Mouse (Mus musculus) E14TG2a.4 (cell line): ENCODE data around the gene Plscr1.

Experiments
- H3K27me3 ChIP-seq: 2 replicates; pipeline ENCODE4 v1.6.1; 2014; ENCODE audit warnings: low read length, control low read depth; ENCODE audit not compliant: insufficient read depth
- H3K36me3 ChIP-seq: 2 replicates; pipeline ENCODE4 v1.6.1; 2014; ENCODE audit warnings: low read length, control low read depth; ENCODE audit not compliant: insufficient read depth
- H3K4me1 ChIP-seq: replicated peaks from 2 replicates; pipeline ENCODE4 v1.6.1; 2014; ENCODE audit warnings: low read depth, low read length, control low read depth
- H3K4me3 ChIP-seq: replicated peaks from 2 replicates; pipeline ENCODE4 v1.5.1; 2014; ENCODE audit warnings: mild to moderate bottlenecking, low read length
- H3K9me3 ChIP-seq: 2 replicates; pipeline ENCODE4 v1.6.1; 2014; ENCODE audit warnings: low read length, control low read depth
- CTCF ChIP-seq: conservative IDR thresholded peaks from 2 replicates; pipeline ENCODE4 v1.5.1; 2014; ENCODE audit warnings: low read length
- NANOG ChIP-seq: IDR thresholded peaks from 2 replicates; pipeline ENCODE4 v1.6.1; 2014; ENCODE audit warnings: borderline replicate concordance, low read length, mixed read lengths
- POU5F1 ChIP-seq: IDR thresholded peaks from 2 replicates; pipeline ENCODE4 v1.6.1; 2014; ENCODE audit warnings: low read length, borderline replicate concordance

Plscr1 gene

DNA sequence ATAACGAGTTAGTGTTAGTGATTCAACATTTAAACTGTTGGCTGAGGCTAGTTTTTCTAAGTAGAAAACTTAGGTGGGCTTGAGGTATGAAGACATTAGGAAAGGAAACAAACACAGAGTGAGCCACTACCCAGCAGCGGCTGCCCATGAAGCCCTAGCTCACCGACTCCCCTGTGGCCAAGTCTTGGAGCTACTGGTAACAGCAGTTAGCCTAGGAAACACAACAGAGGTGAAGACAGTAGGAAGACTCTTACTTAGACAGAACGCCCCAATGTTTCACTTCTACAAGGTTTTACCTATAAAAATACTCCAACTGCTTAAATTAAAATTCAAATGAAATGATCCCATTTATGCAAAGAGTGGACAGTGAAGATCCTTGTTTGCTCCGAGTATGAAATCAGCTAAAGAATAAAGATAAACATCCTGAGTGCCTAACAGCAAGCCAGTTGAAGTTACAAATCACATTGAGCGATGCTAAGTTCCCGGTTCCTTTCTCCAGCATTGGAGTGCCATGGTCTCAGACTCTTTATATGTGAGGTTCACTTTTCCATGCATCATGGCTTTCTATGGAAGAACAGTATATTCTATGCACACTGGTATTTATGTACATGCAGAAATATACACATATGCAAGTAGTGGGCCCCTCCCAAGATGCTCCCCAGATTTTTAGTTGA, 640 bp upstream of the Plscr1 start:
- Histone ChIP-seq H3K27me3 (no peaks in the 10 kb centered on the region), H3K9me3 (peaks cover 26% of the 10 kb centered on the region), H3K4me3 (peak overlapping the region; percentile 83), H3K4me1 (peaks cover 25% of the 10 kb centered on the region), H3K36me3 (no peaks in the 10 kb centered on the region)
- TF ChIP-seq NANOG (no peak), POU5F1 (no peak), CTCF (no peak)

DNA sequence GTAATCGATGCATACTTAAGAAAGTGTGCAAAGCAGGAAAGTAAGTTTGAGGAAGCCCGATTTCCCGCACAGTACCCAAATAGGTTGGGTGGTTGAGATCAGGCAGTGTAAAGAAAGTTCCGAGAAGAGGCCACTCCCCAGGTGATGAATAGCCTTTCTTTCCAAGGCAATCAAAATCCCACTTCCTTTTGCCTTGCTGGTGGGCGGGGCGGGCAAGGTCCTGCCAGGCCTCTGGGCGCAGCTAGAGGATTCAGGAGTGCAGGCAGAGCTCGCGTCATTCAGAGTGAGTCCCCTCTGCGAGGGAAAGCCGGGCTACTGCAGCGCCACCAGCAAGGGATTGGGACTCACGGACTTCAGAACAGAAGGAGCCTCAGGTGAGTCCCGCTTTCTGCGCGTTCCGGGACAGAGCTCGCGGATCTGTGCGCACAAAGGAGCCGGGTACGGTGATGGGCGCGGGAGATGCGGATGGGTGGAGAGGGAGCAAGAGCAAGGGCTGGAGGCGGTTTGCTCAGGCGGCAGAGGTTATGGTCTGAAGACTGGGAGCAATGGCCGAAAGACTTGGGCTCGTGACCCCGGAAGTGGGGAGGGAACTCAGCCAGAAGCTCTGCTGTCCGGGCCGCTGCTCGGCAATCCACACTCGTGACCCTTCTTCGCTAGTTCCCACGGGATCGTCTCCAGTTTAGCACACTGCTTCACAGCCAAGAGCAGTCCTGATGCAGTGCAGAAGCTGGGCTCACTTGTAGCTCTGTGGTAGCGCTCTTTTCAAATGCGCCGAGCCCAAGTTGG, 630 bp downstream of the Plscr1 start:
- Histone ChIP-seq H3K9me3 (peaks cover 16% of the 10 kb centered on the region), H3K36me3 (no peaks in the 10 kb centered on the region), H3K4me3 (peak overlapping the region; percentile 83), H3K4me1 (peaks cover 29% of the 10 kb centered on the region), H3K27me3 (no peaks in the 10 kb centered on the region)
- TF ChIP-seq POU5F1 = no peak
- TF ChIP-seq NANOG = no peak
- TF ChIP-seq CTCF = no peak

DNA sequence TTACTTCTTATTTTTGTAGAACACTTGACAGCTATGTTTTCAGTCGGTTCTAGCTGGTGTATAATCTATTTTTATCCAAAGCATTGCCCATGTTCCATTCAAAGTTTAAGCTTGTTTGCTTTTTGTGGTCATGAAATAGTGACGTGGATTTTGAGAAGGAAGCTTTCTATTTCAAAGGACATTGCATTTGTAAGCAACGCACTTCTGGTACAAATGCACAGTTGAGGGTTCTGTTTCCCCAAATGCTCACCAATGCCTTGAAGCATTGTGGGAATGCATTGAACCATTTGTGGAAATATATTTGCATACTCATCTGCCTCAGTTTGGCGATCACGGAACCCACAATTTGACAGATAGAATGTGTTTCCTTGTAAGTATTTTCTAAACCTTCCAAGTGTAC, 3.2 kb downstream of the Plscr1 start:
- Histone ChIP-seq H3K27me3 (no peaks in the 10 kb centered on the region), H3K9me3 (no peaks in the 10 kb centered on the region), H3K4me1 (peaks cover 29% of the 10 kb centered on the region), H3K4me3 (no peak overlapping the region), H3K36me3 (peaks cover 4% of the 10 kb centered on the region; the same call in 1 of the 2 replicates)
- TF ChIP-seq POU5F1 = no peak
- TF ChIP-seq CTCF = no peak
- no peak for TF ChIP-seq NANOG

DNA sequence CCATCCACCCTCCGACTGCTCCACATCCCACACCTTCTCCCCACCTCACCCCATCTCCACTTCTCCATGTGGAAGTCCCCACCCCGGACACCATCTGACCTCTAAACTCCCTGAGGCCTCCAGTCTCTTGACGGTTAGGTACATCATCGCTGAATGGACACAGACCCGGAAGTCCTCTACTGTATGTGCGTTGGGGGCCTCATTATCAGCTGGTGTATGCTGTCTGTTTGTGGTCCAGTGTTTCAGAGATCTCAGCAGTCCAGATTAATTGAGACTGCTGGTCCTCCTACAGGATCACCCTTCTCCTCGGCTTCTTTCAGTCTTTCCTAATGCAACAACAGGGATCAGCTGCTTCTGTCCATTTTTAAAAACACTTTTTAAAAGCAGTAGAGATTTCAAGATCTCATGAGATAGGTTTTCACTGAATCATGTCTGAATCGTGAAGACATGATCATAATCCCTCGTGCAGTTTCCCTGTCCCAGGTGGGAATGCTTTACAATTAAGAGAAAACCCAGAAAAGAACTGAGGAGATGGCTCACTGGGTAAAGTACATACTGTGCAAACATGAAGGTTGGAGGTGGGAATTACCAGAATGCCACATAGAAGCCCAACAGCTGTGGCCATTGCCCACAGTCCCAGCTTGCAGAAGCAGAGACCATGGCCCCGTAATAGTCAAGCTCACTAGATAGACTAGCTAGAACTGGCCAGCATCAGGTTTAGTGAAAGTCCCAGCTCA, 4.2 kb downstream of the Plscr1 start:
- no peaks in the 10 kb centered on the region for H3K27me3 ChIP-seq

DNA sequence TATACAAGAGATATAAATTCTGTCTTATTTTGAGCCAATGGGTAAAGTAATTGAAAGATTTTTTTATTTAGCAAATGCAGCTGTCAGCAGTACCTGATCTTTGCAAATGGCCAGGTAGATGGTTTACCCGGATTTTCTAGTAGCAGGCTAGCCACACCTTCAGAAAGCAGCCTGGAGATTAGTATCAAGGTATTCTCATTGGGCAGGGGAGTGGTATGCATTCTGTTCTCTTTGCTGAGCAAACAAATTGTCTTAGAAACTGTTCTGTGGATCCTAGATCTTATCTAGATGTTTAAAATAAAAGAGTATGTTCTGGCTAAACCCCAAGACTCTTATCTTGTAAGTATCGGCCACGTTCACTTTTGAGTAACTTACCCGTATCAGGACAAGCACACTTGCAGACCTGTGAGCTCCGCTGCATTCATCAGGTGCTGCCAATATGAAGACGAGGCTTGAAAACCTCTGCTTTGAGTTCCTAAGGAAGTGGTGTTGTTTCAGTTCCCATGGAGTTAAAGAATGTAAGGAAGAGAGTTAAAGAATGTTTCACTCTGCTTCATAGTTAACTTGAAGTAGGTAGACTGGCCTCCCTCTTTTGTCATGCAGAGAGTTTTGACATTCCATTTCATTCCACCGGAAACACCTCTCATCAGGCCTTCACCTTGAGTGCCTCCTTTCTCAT, 11.1 kb downstream of the Plscr1 start:
- Histone ChIP-seq H3K9me3 (no peaks in the 10 kb centered on the region), H3K36me3 (peaks cover 41% of the 10 kb centered on the region), H3K27me3 (no peaks in the 10 kb centered on the region), H3K4me3 (no peak overlapping the region), H3K4me1 (peaks cover 26% of the 10 kb centered on the region)
- TF ChIP-seq CTCF = no peak
- peak; percentile 87 for TF ChIP-seq NANOG
- TF ChIP-seq POU5F1 = peak; percentile 98

More for the DNA sequence above, 4.2 kb downstream of the Plscr1 start:
- TF ChIP-seq POU5F1 = no peak
- TF ChIP-seq NANOG = no peak
- TF ChIP-seq CTCF = no peak
- Histone ChIP-seq H3K36me3 (peaks cover 4% of the 10 kb centered on the region; the same call in 1 of the 2 replicates), H3K4me1 (peaks cover 22% of the 10 kb centered on the region), H3K4me3 (no peak overlapping the region), H3K9me3 (no peaks in the 10 kb centered on the region)

DNA sequence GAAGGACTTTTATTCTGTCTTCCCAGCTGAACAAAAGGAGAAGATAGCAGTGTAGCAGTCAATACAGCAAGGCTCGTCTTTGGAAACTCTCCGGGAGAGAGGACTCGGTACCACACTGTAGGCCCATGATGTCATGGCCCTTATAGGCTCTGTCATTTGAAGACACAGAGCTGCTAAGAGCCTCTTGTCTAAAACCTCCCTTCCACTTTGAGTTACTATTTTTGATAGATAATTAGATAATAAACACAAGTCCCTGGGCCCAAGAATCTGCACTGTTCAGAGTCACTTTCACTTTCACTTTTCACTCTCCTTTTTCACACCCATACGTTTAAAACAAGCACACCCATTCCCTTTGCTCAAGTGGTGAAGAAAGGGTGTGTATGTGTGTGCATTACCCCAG, 16.2 kb downstream of the Plscr1 start:
- no peaks in the 10 kb centered on the region for H3K9me3 ChIP-seq
- H3K4me3 ChIP-seq = no peak overlapping the region
- peaks cover 12% of the 10 kb centered on the region; the same call in 1 of the 2 replicates for H3K4me1 ChIP-seq
- no peak for TF ChIP-seq CTCF
- no peak for TF ChIP-seq NANOG
- no peak for TF ChIP-seq POU5F1
- peaks cover 72% of the 10 kb centered on the region for H3K36me3 ChIP-seq
- no peaks in the 10 kb centered on the region for H3K27me3 ChIP-seq

DNA sequence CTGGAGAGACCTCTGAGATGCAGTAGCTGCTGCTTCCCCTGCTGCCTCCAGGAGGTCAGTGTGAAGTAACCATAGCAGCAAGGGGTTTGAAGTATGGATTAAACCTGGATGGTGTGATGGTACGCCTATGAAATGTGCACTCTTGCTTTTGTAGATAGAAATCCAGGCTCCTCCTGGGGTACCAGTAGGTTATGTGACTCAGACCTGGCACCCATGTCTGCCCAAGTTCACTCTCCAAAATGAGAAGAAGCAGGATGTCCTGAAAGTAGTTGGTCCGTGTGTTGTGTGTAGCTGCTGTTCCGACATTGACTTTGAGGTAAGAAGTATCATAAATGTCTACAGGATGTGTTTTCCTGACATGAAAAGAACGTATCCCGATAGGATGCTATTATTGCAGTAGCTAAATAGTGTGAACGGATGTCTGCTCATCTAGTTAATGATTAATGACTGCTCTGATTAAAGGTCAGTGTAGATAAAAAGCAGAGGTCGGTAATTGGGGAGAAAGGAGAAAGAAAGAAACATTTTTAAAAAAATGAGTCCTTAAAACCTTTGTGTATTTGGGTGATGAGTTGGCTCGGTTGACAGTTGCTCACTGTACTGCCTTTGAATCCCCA, 17.1 kb downstream of the Plscr1 start:
- TF ChIP-seq NANOG = no peak
- no peak for TF ChIP-seq POU5F1
- TF ChIP-seq CTCF = no peak
- Histone ChIP-seq H3K9me3 (no peaks in the 10 kb centered on the region), H3K4me3 (no peak overlapping the region), H3K27me3 (no peaks in the 10 kb centered on the region), H3K4me1 (peaks cover 7% of the 10 kb centered on the region; the same call in 1 of the 2 replicates), H3K36me3 (peaks cover 76% of the 10 kb centered on the region)

DNA sequence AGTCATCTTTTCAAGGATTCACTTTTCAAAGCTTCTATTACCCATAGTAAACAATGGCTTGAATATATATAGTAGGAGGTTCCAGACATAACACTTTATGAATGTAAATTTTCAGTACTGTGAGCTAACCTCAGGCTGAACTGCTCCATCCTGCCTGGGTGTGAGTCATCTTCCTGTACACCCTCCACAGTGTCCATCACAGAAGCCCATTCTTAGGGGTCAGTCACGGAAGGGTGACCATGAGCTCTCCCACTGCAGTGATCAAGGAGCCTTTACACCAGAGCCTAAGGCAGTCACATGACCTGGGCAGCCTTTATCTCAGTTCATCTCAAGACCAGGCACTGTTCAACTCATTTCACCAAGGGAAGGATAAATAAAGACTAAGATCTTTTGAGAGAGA, 18.2 kb downstream of the Plscr1 start:
- peaks cover 77% of the 10 kb centered on the region for H3K36me3 ChIP-seq
- H3K4me3 ChIP-seq = no peak overlapping the region
- no peaks in the 10 kb centered on the region for H3K27me3 ChIP-seq
- H3K9me3 ChIP-seq = no peaks in the 10 kb centered on the region
- peaks cover 5% of the 10 kb centered on the region; the same call in 1 of the 2 replicates for H3K4me1 ChIP-seq
- TF ChIP-seq NANOG = no peak
